Mouse (Mus musculus) gastrocnemius, postnatal 4 days (tissue): Measurements from ENCODE around the gene Mettl24. TPM values are rescaled to one million over a fixed set of nuclear protein-coding genes. Genes with fewer than 3 reads are reported as not detected.

ENCODE experiments used
- total RNA-seq, 2 experiments: library from RNA; stranded (reverse); gene quantifications; 2 replicates each; pipeline ENCODE4 v1.2.3; 2021

Mettl24 gene
- total RNA-seq, 2 experiments from 2014 or later = 1.1 to 1.3 TPM

Other genes starting within 250 kb of the Mettl24 start
- gene Slc22a16, start 112.9 kb upstream of the Mettl24 start, total RNA-seq = not detected
- gene Ddo, start 53.3 kb upstream of the Mettl24 start, total RNA-seq = 10 to 100 TPM; 21.3 to 22.5 TPM
- 10 to 100 TPM; 14.9 to 18.0 TPM for gene Cdc40, start 200.0 kb downstream of the Mettl24 start, total RNA-seq
- 1 to 10 TPM; 4.1 to 4.5 TPM for gene Wasf1, start 200.2 kb downstream of the Mettl24 start, total RNA-seq